Mouse (Mus musculus) ovary, postnatal 14 days (tissue): ENCODE measurements around the gene Rgs9bp.
"Not testable (repeated sequence)": the region's sequence is repeated elsewhere in the genome, so short reads cannot be mapped to it uniquely, and the experiment has no call there.

Source experiments
- DNase-seq: peaks from one replicate; pipeline ENCODE4 v3.0.0; 2022; ENCODE audit warnings: low spot score

Gene Rgs9bp

GRCm38 (mm10) chr7:35583476-35584025 lies 1.8 kb downstream of the Rgs9bp start:
- DNase-seq: no peak

GRCm38 (mm10) chr7:35582719-35583118 lies 2.7 kb downstream of the Rgs9bp start:
- no peak for DNase-seq

- DNase-seq: no peak
Observed at GRCm38 (mm10) chr7:35579849-35580248, 5.5 kb downstream of the Rgs9bp start.

GRCm38 (mm10) chr7:35570883-35571282 lies 14.5 kb downstream of the Rgs9bp start:
- DNase-seq: not testable (repeated sequence)

DNA sequence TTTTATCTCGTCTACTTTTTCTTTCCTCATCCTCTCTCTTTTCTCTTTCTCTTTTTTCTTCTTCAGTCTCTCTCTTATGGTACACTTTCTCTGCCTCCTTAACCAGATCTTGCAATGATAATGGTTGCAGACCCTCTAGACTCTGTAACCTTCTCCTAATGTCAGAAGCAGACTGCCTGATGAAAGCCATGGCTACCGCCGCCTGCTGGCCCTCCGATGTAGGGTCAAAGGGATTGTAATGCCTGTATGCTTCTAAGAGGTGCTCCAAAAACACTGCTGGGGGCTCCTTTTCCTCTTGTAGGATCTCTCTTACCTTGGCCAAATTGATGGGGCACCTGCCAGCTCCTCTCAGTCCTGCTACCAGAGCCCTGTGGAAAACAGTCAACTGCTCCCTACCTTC lies 15.7 kb downstream of the Rgs9bp start:
- not testable (repeated sequence) for DNase-seq

DNA sequence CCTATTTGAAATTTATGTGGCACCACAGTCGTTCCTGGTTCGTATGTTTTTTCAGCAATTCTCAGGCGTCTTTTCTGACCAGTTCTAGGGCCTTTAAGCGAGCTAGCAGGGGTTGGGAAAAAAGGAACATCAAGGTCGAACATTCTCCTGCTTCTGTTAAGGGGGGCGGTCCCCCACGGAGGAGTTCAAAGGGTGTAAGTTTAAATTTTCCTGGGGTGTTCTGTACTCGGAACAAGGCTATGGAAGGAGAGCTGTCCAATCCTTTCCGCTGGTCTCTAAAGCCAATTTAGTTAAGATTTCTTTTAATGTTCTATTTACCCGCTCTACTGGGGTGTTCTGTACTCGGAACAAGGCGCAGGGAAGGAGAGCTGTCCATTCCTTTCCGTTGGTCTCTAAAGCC lies 19.4 kb downstream of the Rgs9bp start:
- DNase-seq: not testable (repeated sequence)

DNA sequence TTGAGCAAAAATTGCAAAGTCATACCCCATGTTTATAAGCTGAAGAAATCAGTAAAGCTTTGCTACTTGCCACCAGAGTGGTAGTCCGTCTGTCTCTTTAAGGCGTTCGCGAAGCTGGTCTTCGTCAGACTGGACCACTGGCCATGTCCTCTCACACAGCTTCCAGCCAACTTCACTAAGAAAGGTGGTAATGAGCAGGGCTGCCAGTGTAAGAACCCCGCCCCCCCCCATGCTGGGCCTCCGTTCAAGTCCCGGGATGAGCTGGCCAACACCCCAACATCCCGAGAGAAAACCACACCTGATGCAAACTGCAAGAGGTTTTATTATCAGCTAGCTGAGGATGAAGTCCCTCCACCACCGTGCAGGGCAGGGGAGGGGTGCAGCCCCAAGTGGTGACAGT lies 20.5 kb downstream of the Rgs9bp start:
- not testable (repeated sequence) for DNase-seq

- DNase-seq: no peak
Observed at GRCm38 (mm10) chr7:35564067-35564865, 21.1 kb downstream of the Rgs9bp start.

GRCm38 (mm10) chr7:35563071-35563470 lies 22.3 kb downstream of the Rgs9bp start:
- no peak for DNase-seq

- no peak for DNase-seq
Observed at GRCm38 (mm10) chr7:35559838-35560237, 25.5 kb downstream of the Rgs9bp start.

DNA sequence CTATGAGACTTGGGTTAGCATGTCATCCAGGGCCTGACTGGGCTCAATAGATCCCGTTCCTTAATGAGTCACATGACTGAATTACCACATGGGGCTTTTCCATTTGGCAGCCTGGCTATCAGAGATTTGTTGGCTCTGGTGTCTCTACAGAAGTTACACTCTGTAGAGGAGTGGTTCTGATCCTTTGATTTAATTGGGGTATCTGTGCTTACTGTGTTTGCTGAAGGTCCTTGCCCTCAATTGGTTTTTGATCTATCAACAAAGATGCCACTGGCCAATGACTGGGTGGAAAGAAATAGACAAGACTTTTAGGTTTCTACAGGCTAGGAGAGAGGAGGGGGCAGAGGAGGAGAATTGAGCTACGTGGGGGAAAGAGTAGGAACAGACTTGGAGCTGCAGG lies 26.7 kb downstream of the Rgs9bp start:
- DNase-seq: no peak

DNA sequence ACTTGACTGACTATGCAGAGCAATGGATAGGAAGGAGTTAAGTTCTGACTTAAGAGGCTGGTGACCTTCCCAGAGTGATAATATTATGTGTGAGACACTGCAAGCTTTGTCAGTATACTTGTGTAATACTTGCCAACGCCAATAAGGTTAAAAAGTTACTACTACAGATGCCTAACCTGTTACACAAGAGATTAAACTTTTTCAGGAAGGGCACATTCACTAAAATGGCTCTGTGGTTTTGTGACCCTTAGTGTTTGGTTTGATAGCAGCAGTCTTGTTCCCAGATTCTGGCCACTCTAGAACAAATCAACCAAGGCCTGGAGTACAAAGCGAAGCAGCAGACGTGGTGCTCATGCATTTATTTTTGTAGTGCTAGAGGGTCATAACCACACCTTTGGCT lies 27.8 kb downstream of the Rgs9bp start:
- no peak for DNase-seq

GRCm38 (mm10) chr7:35556905-35557304 lies 28.5 kb downstream of the Rgs9bp start:
- no peak for DNase-seq

DNA sequence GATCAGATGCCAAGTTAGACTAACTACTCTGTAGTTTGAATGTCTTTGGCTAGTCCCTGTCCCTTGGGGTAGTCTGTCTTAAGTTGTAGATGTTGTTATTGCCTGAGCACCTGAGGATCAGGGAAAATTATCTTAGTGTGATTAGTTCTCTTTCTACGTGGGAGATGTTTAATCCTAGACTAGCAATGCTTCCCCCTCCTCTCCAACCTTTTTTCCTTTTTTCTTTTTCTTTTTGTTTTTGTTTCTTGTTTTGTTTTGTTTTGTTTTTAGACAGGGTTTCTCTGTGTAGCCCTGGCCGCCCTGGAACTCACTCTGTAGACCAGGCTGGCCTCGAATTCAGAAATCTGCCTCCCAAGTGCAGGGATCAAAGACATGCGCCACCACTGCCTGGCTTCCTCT lies 29.2 kb downstream of the Rgs9bp start, which contains the start of gene Nudt19:
Gene Nudt19, minus strand, starts transcription at position 100 of the 399 bp plus-strand sequence.
- DNase-seq: no peak

- peak; percentile 81 for DNase-seq
Observed at GRCm38 (mm10) chr7:35555224-35556204, 29.9 kb downstream of the Rgs9bp start.

DNA sequence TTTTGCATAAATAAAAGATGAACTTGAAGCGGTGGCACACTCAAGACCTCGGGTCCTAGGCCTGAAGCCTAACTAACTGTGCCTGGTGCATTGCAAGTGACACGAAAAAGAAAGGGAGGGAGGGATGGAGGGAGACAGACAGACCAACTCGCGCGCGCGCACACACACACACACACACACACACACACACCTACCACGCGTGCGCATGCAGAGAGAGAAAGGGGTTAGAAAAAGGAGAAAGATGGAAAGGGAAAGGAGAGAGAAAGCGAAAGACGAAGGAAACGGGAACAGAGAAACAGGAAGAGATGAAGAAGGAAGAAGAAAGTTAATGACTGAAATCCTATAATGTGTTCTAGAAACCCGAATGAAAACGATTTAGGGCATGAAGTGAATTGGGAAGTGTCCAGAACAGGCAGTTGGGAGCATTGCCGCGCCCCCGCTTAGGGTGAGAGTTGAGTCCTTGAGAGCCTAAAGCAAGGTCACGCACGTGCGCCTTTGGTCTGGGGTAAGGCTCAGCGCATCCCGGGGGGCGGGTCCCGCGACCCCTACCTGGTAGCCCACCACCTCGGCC lies 30.7 kb downstream of the Rgs9bp start:
- DNase-seq: no peak

DNA sequence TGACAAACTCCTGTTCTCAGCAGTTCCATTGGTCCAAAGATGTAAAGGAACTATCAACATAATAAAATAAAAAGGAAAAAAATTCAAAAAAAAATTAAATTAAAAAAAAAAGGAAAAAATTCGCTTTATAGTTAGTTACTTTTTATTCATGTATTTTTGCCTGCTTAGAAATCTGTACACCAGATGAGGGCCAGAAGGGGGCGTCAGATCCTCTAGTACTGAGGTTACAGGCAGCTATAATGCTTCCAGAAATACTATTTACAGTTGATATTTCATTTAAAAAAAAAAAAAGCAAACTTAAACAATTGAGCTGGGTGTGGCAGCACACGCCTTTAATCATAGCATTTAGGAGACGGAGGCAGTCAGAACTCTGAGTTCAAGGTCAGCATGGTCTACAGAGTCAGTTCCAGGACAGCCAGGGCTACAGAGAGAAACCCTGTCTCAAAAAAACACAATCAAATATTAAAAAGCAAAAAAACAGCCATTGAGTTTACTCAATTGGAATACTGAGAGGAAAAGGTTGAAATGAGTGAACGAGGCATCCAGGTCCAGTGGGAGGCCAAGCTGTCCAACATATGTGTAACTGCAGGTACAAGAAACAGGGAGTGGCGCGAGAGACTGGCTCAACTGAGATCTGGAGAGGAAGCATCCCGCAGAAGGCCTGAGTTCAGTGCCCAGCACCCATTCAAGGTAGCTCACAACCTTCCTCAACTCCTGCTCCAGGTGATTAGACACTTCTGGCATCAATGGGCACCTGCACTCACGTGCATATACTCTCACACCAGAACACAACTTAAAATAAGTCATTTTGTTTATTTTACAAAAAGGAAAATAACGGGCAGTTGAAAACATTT lies 31.4 kb downstream of the Rgs9bp start:
- DNase-seq: no peak

DNA sequence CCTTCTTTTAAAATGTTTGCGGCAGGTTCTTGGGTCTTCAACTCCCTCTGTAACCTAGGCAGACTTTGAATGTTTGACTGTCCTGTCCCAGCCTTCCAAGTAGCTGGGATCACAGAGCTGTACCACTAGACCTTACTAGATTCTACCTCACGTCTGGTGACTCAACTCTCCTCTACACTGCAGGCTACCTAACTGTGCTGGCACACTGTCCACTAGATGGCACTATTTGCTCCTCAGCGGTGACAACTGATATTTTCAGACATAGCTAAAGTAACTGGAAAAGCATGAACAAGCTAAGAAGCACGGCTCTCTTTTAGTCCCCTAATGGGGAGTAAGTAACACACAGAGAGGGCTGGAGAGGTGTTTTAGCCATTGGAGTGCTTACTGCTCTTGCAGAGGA lies 39.5 kb downstream of the Rgs9bp start:
- DNase-seq: peak; percentile 48

DNA sequence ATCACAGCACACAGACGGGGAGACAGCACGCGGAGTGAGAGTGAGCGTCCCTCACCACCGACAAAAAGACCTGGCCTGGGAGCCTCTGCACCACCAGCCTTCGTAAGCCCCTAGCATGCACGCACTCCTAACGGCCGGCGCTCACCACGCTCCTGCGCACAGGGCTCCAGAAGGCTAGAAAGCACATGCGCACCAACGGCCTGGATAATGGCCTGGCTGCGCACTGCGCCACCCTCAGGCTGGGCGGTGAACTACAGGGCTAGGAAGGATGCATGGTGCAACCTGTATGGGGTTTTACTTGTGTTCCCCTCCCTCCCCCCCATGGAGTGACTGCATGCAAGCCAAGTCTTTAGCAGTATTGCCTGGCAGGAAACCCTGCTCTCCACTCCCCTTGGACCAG lies 47.8 kb downstream of the Rgs9bp start, which contains the start of gene Tdrd12:
Gene Tdrd12, minus strand, starts transcription at position 184 of the 400 bp plus-strand sequence.
- no peak for DNase-seq

DNA sequence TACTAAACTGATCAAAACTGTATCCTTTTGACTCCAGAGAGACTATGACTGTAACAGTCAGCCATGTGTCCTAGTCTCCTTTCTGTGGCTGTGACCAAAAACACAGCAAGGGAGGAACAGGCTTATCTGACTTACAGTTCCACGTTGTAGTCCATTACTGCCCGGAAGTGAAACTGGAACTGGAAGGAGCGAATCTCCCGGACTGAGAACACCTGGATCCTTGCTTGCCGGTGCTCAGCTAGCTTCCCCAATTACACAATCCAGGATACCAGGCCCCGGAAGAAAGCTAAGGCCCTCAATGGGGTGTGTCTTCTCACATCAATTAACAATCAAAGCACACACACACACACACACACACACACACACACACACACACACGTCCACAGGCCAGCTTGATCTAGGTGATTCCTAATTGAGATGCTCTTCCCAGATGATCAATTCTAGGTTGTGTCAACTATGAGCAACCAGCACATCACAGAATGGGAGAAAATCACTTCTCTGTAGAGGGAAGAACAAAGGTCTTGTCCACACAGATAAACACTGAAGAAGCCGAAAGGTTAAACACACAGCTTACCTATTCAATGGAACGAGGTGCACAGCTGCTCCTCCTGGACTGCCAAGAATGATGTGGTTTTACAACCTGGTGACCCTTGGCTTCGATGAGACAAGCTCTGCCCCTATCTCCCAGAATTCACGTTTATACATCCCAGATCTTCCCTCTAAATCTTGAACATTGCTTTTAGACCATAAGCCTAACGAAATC lies 49.5 kb downstream of the Rgs9bp start:
- DNase-seq: no peak
